Mouse (Mus musculus) brown adipose tissue, adult 24 weeks (tissue): ENCODE data around the gene Serf1. TPM values are rescaled to one million over a fixed set of nuclear protein-coding genes. Genes with fewer than 3 reads are reported as not detected.
"Not testable (repeated sequence)": the region's sequence is repeated elsewhere in the genome, so short reads cannot be mapped to it uniquely, and the experiment has no call there.

Experiments used
- H3K27ac ChIP-seq: fragments of 200-500 bp; replicated peaks from 2 replicates; pipeline ENCODE4 v1.5.1; 2012; ENCODE audit warnings: low read depth, mild to moderate bottlenecking, low read length
- H3K4me1 ChIP-seq: fragments of 200-500 bp; 2 replicates; pipeline ENCODE4 v1.6.1; 2012; ENCODE audit warnings: low read length, mixed read lengths; ENCODE audit not compliant: control insufficient read depth, insufficient read depth, insufficient read length
- H3K4me3 ChIP-seq: fragments of 200-500 bp; 2 replicates; pipeline ENCODE4 v1.5.1; 2012; ENCODE audit warnings: low read depth, mild to moderate bottlenecking, low read length, moderate library complexity; ENCODE audit not compliant: insufficient read depth
- polyA plus RNA-seq: library from polyadenylated mRNA; stranded (reverse); fragments of >200 nt; gene quantifications from 2 replicates; pipeline ENCODE4 v1.2.4, GENCODE M21; 2012; ENCODE audit not compliant: missing spikeins, insufficient read depth, insufficient read length

Serf1 gene
- polyA plus RNA-seq, 1 experiment = 44.2 TPM

DNA sequence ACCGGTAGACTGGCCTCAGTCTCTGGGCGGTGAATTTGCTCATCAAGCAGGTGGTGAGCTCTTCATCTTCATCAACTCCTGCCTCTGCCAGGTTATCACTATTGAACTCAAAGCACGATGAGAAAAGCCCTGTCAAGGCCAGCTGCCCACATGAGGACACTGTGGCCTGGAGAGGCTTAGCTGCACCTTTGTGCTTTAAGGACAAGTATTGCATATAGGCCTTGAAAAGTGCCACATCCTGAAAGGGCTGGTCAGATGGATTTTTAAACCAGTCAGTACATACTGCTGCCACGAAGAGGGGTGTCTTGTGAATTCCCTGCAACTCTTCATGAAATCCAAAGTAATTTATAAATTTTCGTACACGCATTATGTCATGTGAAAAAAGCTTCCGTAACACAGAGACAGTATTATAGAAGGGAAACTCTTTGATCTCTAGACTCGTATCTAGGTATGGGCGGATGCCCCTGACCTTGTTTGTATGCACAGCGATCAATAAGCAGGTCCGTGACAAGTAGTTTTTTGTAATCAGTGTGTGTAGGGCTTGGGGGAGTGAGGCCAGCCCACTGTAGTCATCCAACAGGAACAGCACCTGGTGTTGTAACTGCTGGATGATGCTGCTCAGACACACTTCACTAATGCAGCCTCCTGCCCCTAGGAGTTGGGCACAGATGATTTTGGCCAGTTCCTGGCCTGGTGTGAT is 53.5 kb downstream of the Serf1 start:
- not testable (repeated sequence) for H3K4me1 ChIP-seq, H3K27ac ChIP-seq, H3K4me3 ChIP-seq

DNA sequence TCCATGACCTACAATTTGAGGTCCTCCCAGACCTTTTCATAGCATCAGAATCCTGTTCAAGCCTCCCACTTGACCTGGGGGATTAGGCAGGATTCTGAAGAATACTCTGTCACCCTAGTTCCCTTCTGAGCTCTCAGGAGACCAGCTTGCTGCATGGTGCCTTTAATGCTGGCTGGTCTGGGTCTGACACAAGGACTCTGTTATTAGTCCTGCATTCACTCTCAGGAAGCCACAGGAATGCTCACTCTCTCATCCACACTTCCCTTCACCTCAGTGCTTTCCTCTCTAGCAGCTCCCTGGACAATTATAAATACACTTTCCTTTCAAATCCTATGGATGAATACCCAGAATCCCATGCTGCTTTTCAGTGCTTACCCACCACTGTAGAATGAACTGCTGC is 54.7 kb downstream of the Serf1 start:
- H3K4me1 ChIP-seq, H3K4me3 ChIP-seq, H3K27ac ChIP-seq: not testable (repeated sequence)

Other genes starting within 250 kb of the Serf1 start
- gene Cartpt, start 206.9 kb upstream of the Serf1 start, polyA plus RNA-seq = not detected in 2 replicates
- 128 and 167 TPM in 2 replicates for gene Mccc2, start 92.4 kb upstream of the Serf1 start, polyA plus RNA-seq
- 6.8 and 8.4 TPM in 2 replicates for gene Bdp1, start 3.9 kb upstream of the Serf1 start, polyA plus RNA-seq
- 9.5 and 14.6 TPM in 2 replicates for gene Smn1, start 16.8 kb downstream of the Serf1 start, polyA plus RNA-seq
- gene Naip2, start 94.1 kb downstream of the Serf1 start, polyA plus RNA-seq = 0.79 TPM in 2 replicates
- gene Naip5, start 138.3 kb downstream of the Serf1 start, polyA plus RNA-seq = 0.33 TPM in 1 of 2 replicates, not detected in the other
- gene Naip6, start 209.7 kb downstream of the Serf1 start, polyA plus RNA-seq = 0.36 TPM in 1 of 2 replicates, not detected in the other